Mouse (Mus musculus) G1E (cell line): ENCODE data around the gene Armc8.

Experiments used
- CTCF ChIP-seq: IDR thresholded peaks from 2 replicates; pipeline ENCODE4 v1.5.1; 2012; ENCODE audit warnings: low read depth, low read length, inconsistent platforms, mixed read lengths
- GATA1 ChIP-seq: IDR thresholded peaks from 2 replicates; pipeline ENCODE4 v1.6.1; 2012; ENCODE audit warnings: borderline replicate concordance, low read length, inconsistent platforms, mixed read lengths
- GATA2 ChIP-seq: IDR thresholded peaks from 2 replicates; pipeline ENCODE4 v1.6.1; 2012; ENCODE audit warnings: low read depth, low read length, inconsistent platforms, borderline replicate concordance

- TF ChIP-seq CTCF (no peak), GATA1 (no peak), GATA2 (no peak)
Observed at GRCm38 (mm10) chr9:99436182-99437030, 132.3 kb downstream of the Armc8 start.
